Mouse (Mus musculus) forebrain, embryonic 15.5 days (tissue): Measurements from ENCODE around the gene Mdc1. TPM values are rescaled to one million over a fixed set of nuclear protein-coding genes. Genes with fewer than 3 reads are reported as not detected.

Source experiments
- ATAC-seq: fragments of 200-750 bp; cut with Nextera tagmentation; replicated peaks from 2 replicates; pipeline ENCODE4 v1.8.0; 2017; ENCODE audit warnings: mild to moderate bottlenecking, moderate TSS enrichment, moderate library complexity
- H3K27ac ChIP-seq: fragments of 300-500 bp; sonication (generic); replicated peaks from 2 replicates; pipeline ENCODE4 v1.5.1; 2015; ENCODE audit warnings: mild to moderate bottlenecking, inconsistent platforms
- H3K27me3 ChIP-seq: fragments of 300-500 bp; sonication (generic); 2 replicates; pipeline ENCODE4 v1.6.1; 2015; ENCODE audit warnings: inconsistent platforms
- H3K36me3 ChIP-seq: fragments of 300-500 bp; sonication (generic); 2 replicates; pipeline ENCODE4 v1.6.1; 2015; ENCODE audit warnings: mild to moderate bottlenecking, inconsistent platforms
- H3K4me1 ChIP-seq: fragments of 300-500 bp; sonication (generic); 2 replicates; pipeline ENCODE4 v1.6.1; 2015; ENCODE audit warnings: inconsistent platforms
- H3K4me2 ChIP-seq: fragments of 300-500 bp; sonication (generic); replicated peaks from 2 replicates; pipeline ENCODE4 v1.6.1; 2015; ENCODE audit warnings: mild to moderate bottlenecking, inconsistent platforms
- H3K4me3 ChIP-seq: fragments of 300-500 bp; sonication (generic); 2 replicates; pipeline ENCODE4 v1.5.1; 2015; ENCODE audit warnings: mild to moderate bottlenecking, inconsistent platforms
- H3K9ac ChIP-seq: fragments of 300-500 bp; sonication (generic); replicated peaks from 2 replicates; pipeline ENCODE4 v1.6.1; 2015; ENCODE audit warnings: mild to moderate bottlenecking, inconsistent platforms
- H3K9me3 ChIP-seq: fragments of 300-500 bp; sonication (generic); 2 replicates; pipeline ENCODE4 v1.6.1; 2016; ENCODE audit warnings: inconsistent platforms
- WGBS: fragments of 180-500 bp; shearing (Covaris S2); methylation state at CpG from one replicate; pipeline ENCODE4 v1.1.7; 2015; ENCODE audit warnings: mixed read lengths; 5-methylcytosine and 5-hydroxymethylcytosine counted together
- polyA plus RNA-seq: library from polyadenylated mRNA; unstranded; fragments of >200 nt; fragmentation: Nextera tagmentation; extraction: Ambion mirVana; gene quantifications from 2 replicates; pipeline ENCODE4 v1.2.1, GENCODE M21; 2015

Gene Mdc1
- polyA plus RNA-seq, 1 experiment from 2014 or later, result 11.7 TPM

GRCm38 (mm10) chr17:35812736-35813135, 28.6 kb upstream of the Mdc1 start:
- Histone ChIP-seq H3K9me3 (no peaks in the 10 kb centered on the region), H3K27me3 (no peaks in the 10 kb centered on the region), H3K4me1 (peaks cover 8% of the 10 kb centered on the region; the same call in 1 of the 2 replicates), H3K4me3 (no peak overlapping the region), H3K27ac (no peak overlapping the region; the same call in 1 of the 2 replicates), H3K36me3 (no peaks in the 10 kb centered on the region), H3K4me2 (no peak overlapping the region), H3K9ac (no peak overlapping the region)
- WGBS, result 70% methylated on average over 6 of the region's 6 CpGs
- no peak for ATAC-seq

GRCm38 (mm10) chr17:35813245-35813647, 28.1 kb upstream of the Mdc1 start:
- H3K27ac ChIP-seq, result no peak overlapping the region; the same call in none of the 2 replicates
- no peak overlapping the region for H3K9ac ChIP-seq
- no peak overlapping the region for H3K4me3 ChIP-seq
- no peaks in the 10 kb centered on the region for H3K36me3 ChIP-seq
- H3K4me1 ChIP-seq, result peaks cover 8% of the 10 kb centered on the region; the same call in 1 of the 2 replicates
- no peak overlapping the region for H3K4me2 ChIP-seq
- no peaks in the 10 kb centered on the region for H3K27me3 ChIP-seq
- ATAC-seq, result peak; percentile 41
- 39% methylated on average over 7 of the region's 7 CpGs for WGBS
- no peaks in the 10 kb centered on the region for H3K9me3 ChIP-seq

- Histone ChIP-seq H3K36me3 (no peaks in the 10 kb centered on the region), H3K27me3 (no peaks in the 10 kb centered on the region), H3K9ac (no peak overlapping the region), H3K27ac (no peak overlapping the region; the same call in 1 of the 2 replicates), H3K4me1 (peaks cover 8% of the 10 kb centered on the region; the same call in 1 of the 2 replicates), H3K4me3 (no peak overlapping the region), H3K9me3 (no peaks in the 10 kb centered on the region), H3K4me2 (no peak overlapping the region)
- WGBS, result 78% methylated on average over 7 of the region's 7 CpGs
- no peak for ATAC-seq
These were observed 27.7 kb upstream of the Mdc1 start for GRCm38 (mm10) chr17:35813653-35814052.

- Histone ChIP-seq H3K4me2 (no peak overlapping the region), H3K4me3 (no peak overlapping the region), H3K27me3 (no peaks in the 10 kb centered on the region), H3K9ac (no peak overlapping the region), H3K4me1 (peaks cover 8% of the 10 kb centered on the region; the same call in 1 of the 2 replicates), H3K27ac (no peak overlapping the region), H3K9me3 (no peaks in the 10 kb centered on the region), H3K36me3 (no peaks in the 10 kb centered on the region)
- no peak for ATAC-seq
- 76% methylated on average over 6 of the region's 6 CpGs for WGBS
These were observed 26.6 kb upstream of the Mdc1 start for GRCm38 (mm10) chr17:35814678-35815077.

- no peak overlapping the region for H3K4me3 ChIP-seq
- peaks cover 8% of the 10 kb centered on the region for H3K4me1 ChIP-seq
- no peak overlapping the region for H3K9ac ChIP-seq
- 75% methylated on average over 7 of the region's 7 CpGs for WGBS
- no peak overlapping the region for H3K4me2 ChIP-seq
- no peak overlapping the region for H3K27ac ChIP-seq
- no peak for ATAC-seq
- no peaks in the 10 kb centered on the region for H3K9me3 ChIP-seq
- no peaks in the 10 kb centered on the region for H3K36me3 ChIP-seq
- no peaks in the 10 kb centered on the region; the same call in 1 of the 2 replicates for H3K27me3 ChIP-seq
These were observed 25.5 kb upstream of the Mdc1 start for GRCm38 (mm10) chr17:35815836-35816235.

- H3K36me3 ChIP-seq, result no peaks in the 10 kb centered on the region
- peaks cover 16% of the 10 kb centered on the region for H3K4me1 ChIP-seq
- H3K9ac ChIP-seq, result no peak overlapping the region
- no peak overlapping the region for H3K4me2 ChIP-seq
- no peak for ATAC-seq
- no peak overlapping the region for H3K4me3 ChIP-seq
- H3K9me3 ChIP-seq, result no peaks in the 10 kb centered on the region
- no peak overlapping the region for H3K27ac ChIP-seq
- WGBS, result 46% methylated on average over 8 of the region's 14 CpGs
- no peaks in the 10 kb centered on the region; the same call in 1 of the 2 replicates for H3K27me3 ChIP-seq
These were observed 24.6 kb upstream of the Mdc1 start for GRCm38 (mm10) chr17:35816686-35817085.

- WGBS, result 59% methylated on average over 10 of the region's 10 CpGs
- ATAC-seq, result no peak
- H3K27ac ChIP-seq, result no peak overlapping the region
These were observed 24.1 kb upstream of the Mdc1 start for GRCm38 (mm10) chr17:35817226-35817625.

GRCm38 (mm10) chr17:35820111-35820510, 21.2 kb upstream of the Mdc1 start:
- no peak overlapping the region for H3K4me2 ChIP-seq
- H3K4me3 ChIP-seq, result no peak overlapping the region
- H3K4me1 ChIP-seq, result peaks cover 33% of the 10 kb centered on the region
- no peaks in the 10 kb centered on the region; the same call in 1 of the 2 replicates for H3K27me3 ChIP-seq
- no peak overlapping the region for H3K27ac ChIP-seq
- no peaks in the 10 kb centered on the region for H3K36me3 ChIP-seq
- H3K9me3 ChIP-seq, result no peaks in the 10 kb centered on the region
- WGBS, result 86% methylated on average over 5 of the region's 5 CpGs
- ATAC-seq, result no peak
- no peak overlapping the region for H3K9ac ChIP-seq

More at GRCm38 (mm10) chr17:35817226-35817625, 24.1 kb upstream of the Mdc1 start:
- no peaks in the 10 kb centered on the region for H3K9me3 ChIP-seq
- no peaks in the 10 kb centered on the region for H3K36me3 ChIP-seq
- no peak overlapping the region for H3K4me2 ChIP-seq
- H3K9ac ChIP-seq, result no peak overlapping the region
- H3K27me3 ChIP-seq, result no peaks in the 10 kb centered on the region; the same call in 1 of the 2 replicates
- H3K4me1 ChIP-seq, result peaks cover 22% of the 10 kb centered on the region
- no peak overlapping the region for H3K4me3 ChIP-seq

GRCm38 (mm10) chr17:35821439-35822430, 19.6 kb upstream of the Mdc1 start, which contains the start of gene Ier3:
TSS of gene Ier3 (plus strand) at chr17:35821684.
- H3K4me1 ChIP-seq, result peaks cover 33% of the 10 kb centered on the region
- H3K36me3 ChIP-seq, result peaks cover 12% of the 10 kb centered on the region; the same call in 1 of the 2 replicates
- no peaks in the 10 kb centered on the region for H3K9me3 ChIP-seq
- peak; percentile 42 for ATAC-seq
- H3K9ac ChIP-seq, result peak within 1 kb of the TSS; percentile 80
- no peaks in the 10 kb centered on the region; the same call in 1 of the 2 replicates for H3K27me3 ChIP-seq
- peak within 1 kb of the TSS; percentile 86 for H3K4me3 ChIP-seq
- WGBS, result under 1% methylated on average over 62 of the region's 62 CpGs
- H3K27ac ChIP-seq, result peak within 1 kb of the TSS; percentile 90
- peak within 1 kb of the TSS; percentile 86 for H3K4me2 ChIP-seq

GRCm38 (mm10) chr17:35822564-35822963, 18.8 kb upstream of the Mdc1 start:
- Histone ChIP-seq H3K4me3 (peak overlapping the region; percentile 86), H3K4me1 (peaks cover 33% of the 10 kb centered on the region), H3K9ac (peak overlapping the region; percentile 80), H3K27me3 (no peaks in the 10 kb centered on the region; the same call in 1 of the 2 replicates), H3K27ac (peak overlapping the region; percentile 90), H3K4me2 (peak overlapping the region; percentile 86), H3K36me3 (peaks cover 17% of the 10 kb centered on the region), H3K9me3 (no peaks in the 10 kb centered on the region)
- peak; percentile 33; the same call in 1 of the 2 replicates for ATAC-seq
- WGBS, result 3% methylated on average over 11 of the region's 11 CpGs

- peak within 1 kb of the TSS; percentile 86 for H3K4me2 ChIP-seq
- peak within 1 kb of the TSS; percentile 86 for H3K4me3 ChIP-seq
- no peaks in the 10 kb centered on the region; the same call in 1 of the 2 replicates for H3K27me3 ChIP-seq
- ATAC-seq, result peak; percentile 92
- H3K27ac ChIP-seq, result peak within 1 kb of the TSS; percentile 90
- H3K36me3 ChIP-seq, result peaks cover 20% of the 10 kb centered on the region
- H3K9ac ChIP-seq, result peak within 1 kb of the TSS; percentile 80
- peaks cover 33% of the 10 kb centered on the region for H3K4me1 ChIP-seq
- WGBS, result under 1% methylated on average over 44 of the region's 47 CpGs
- no peaks in the 10 kb centered on the region for H3K9me3 ChIP-seq
These were observed 18.1 kb upstream of the Mdc1 start, which contains the start of gene Flot1 for GRCm38 (mm10) chr17:35822964-35823937. TSS of gene Flot1 (plus strand) at chr17:35823230.
